Mouse (Mus musculus) ES-E14 (cell line): ENCODE results near the gene Fam189a1.

Experiments used
- CHD2 ChIP-seq: IDR thresholded peaks from 2 replicates; pipeline ENCODE4 v1.6.1; 2014; ENCODE audit warnings: mild to moderate bottlenecking, low read depth, low read length, inconsistent platforms
- HCFC1 ChIP-seq: IDR thresholded peaks from 2 replicates; pipeline ENCODE4 v1.6.1; 2012; ENCODE audit warnings: low read length, inconsistent platforms, borderline replicate concordance; ENCODE audit not compliant: insufficient read depth
- MAFK ChIP-seq: IDR thresholded peaks from 2 replicates; pipeline ENCODE4 v1.6.1; 2014; ENCODE audit warnings: mild to moderate bottlenecking, low read depth, low read length, inconsistent platforms; ENCODE audit not compliant: insufficient read depth
- ZC3H11A ChIP-seq: IDR thresholded peaks from 2 replicates; pipeline ENCODE4 v1.6.1; 2012; ENCODE audit warnings: low read depth, mild to moderate bottlenecking, inconsistent platforms, low read length, borderline replicate concordance

GRCm38 (mm10) chr7:64725967-64726695 lies 430.2 kb downstream of the Fam189a1 start:
- TF ChIP-seq HCFC1 (no peak), MAFK (no peak), CHD2 (no peak), ZC3H11A (no peak)
